Mouse (Mus musculus) liver, embryonic 14.5 days (tissue): Measurements from ENCODE around the gene Ankfy1.

Experiments
- CTCF ChIP-seq: IDR thresholded peaks from 2 replicates; pipeline ENCODE4 v1.5.1; 2016; ENCODE audit warnings: antibody characterized with exemption, low read depth, control low read depth
- EP300 ChIP-seq: IDR thresholded peaks from 2 replicates; pipeline ENCODE4 v1.6.1; 2016; ENCODE audit warnings: antibody characterized with exemption, low read depth

- TF ChIP-seq CTCF (peak; percentile 51), EP300 (no peak)
These were observed 124.4 kb downstream of the Ankfy1 start for GRCm38 (mm10) chr11:72814188-72814587.
